Mouse (Mus musculus) central nervous system, embryonic 18 days (tissue): ENCODE results near the gene Gm21778. TPM values are rescaled to one million over a fixed set of nuclear protein-coding genes. Genes with fewer than 3 reads are reported as not detected.

Experiments used
- polyA plus RNA-seq: library from polyadenylated mRNA; depleted of rRNA; stranded (reverse); fragments of >200 nt; gene quantifications from 2 replicates; pipeline ENCODE4 v1.2.3, GENCODE M21; 2012; rRNA removed

The Gm21778 gene
- not detected in 2 replicates for polyA plus RNA-seq

DNA sequence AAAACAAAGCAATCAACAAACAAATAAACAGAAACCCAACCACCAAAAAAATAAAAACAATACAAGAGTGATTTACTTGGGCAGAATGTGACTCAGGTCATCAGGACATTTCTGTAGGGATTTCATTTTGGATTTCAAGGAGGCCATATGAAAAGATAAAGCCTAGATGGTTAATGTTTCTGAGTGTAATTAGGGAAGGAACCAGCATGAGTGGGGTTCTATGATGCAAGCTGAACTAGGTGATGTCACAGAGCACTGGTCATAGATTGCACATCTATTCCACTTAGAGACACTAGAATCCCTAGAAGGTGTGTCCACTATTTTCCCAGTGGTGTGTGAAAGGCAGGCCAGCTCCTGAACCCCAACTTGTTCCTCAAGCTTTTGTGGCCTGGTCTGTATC, at the start of gene Gm21778:
Gene Gm21778 (plus strand): TSS at position 301 of the 400 bp plus-strand sequence.

Other genes starting within 250 kb of the Gm21778 start
- gene Gm20914, start 216.5 kb upstream of the Gm21778 start, polyA plus RNA-seq = not detected in 2 replicates
- gene Gm28171, start 149.1 kb upstream of the Gm21778 start, polyA plus RNA-seq = not detected in 2 replicates